17 mouse cellular contexts compared by ENCODE assay signal in genomic region chr1:163360796-163361195, GRCm38 (mm10). TPM values are rescaled to one million over a fixed set of nuclear protein-coding genes. Genes with fewer than 3 reads are reported as not detected.
DNase-seq lines count a peak whose midpoint lies in the region; ATAC-seq lines count a peak whose summit lies in the region.
"Had no signal": no experiment of that assay in that cellular context is flagged by ENCODE, and none has a peak within 500 bp of the region (broad histone marks: within the 10 kb centered on the region; RNA-seq: fewer than 3 reads in every experiment).

No protein-coding gene starts in this region.

- ATAC-seq in heart, embryonic 12.5 days (ENCODE audit: insufficient number of reproducible peaks, low FRiP score): no peak
- ATAC-seq in lung, embryonic 15.5 days (ENCODE audit: borderline replicate concordance, extremely low read depth, low FRiP score, low TSS enrichment): no peak

- no peak for DNase-seq in heart, adult 9 months (ENCODE audit: low spot score in 2 of 2)
- DNase-seq in lung, postnatal 36 days: no peak
- DNase-seq in limb, embryonic 10.5 days (ENCODE audit: low spot score): no peak
- no peak for DNase-seq in layer of hippocampus, adult 9-10 months (ENCODE audit: low spot score)
- DNase-seq in right cerebral cortex, postnatal 25 days: no peak
- DNase-seq: adrenal gland, postnatal 14 days; cerebellum, adult 2 months; gastrocnemius, postnatal 25 days; kidney, adult 8-10 months; kidney, postnatal 36 days; lung, postnatal 4 days; thymus, postnatal 36 days had no signal

- no peaks in the 10 kb centered on the region for H3K9me3 ChIP-seq in heart, embryonic 12.5 days (replicated peaks)
- H3K9me3 ChIP-seq in lung, embryonic 15.5 days: no peaks in the 10 kb centered on the region
- H3K9me3 ChIP-seq in limb, embryonic 10.5 days (replicated peaks): no peaks in the 10 kb centered on the region
- H3K9me3 ChIP-seq: hindbrain, embryonic 10.5 days; midbrain, embryonic 10.5 days; neural tube, embryonic 13.5 days had no signal

- peaks cover 21% of the 10 kb centered on the region for H3K4me1 ChIP-seq in heart, embryonic 12.5 days (replicated peaks)
- H3K4me1 ChIP-seq in lung, embryonic 15.5 days: peaks cover 22% of the 10 kb centered on the region; the same call in 1 of the 2 replicates
- H3K4me1 ChIP-seq in limb, embryonic 10.5 days: peaks cover 78% of the 10 kb centered on the region
- H3K4me1 ChIP-seq: hindbrain, embryonic 10.5 days; midbrain, embryonic 10.5 days; neural tube, embryonic 13.5 days had no signal

- no peak overlapping the region for H3K4me3 ChIP-seq in heart, embryonic 12.5 days
- no peak overlapping the region for H3K4me3 ChIP-seq in lung, embryonic 15.5 days
- H3K4me3 ChIP-seq in limb, embryonic 10.5 days: no peak overlapping the region
- H3K4me3 ChIP-seq: hindbrain, embryonic 10.5 days; midbrain, embryonic 10.5 days; neural tube, embryonic 13.5 days had no signal

- H3K36me3 ChIP-seq in heart, embryonic 12.5 days: no peaks in the 10 kb centered on the region
- no peaks in the 10 kb centered on the region for H3K36me3 ChIP-seq in lung, embryonic 15.5 days
- H3K36me3 ChIP-seq in limb, embryonic 10.5 days: no peaks in the 10 kb centered on the region
- H3K36me3 ChIP-seq: hindbrain, embryonic 10.5 days; midbrain, embryonic 10.5 days; neural tube, embryonic 13.5 days had no signal

- peak overlapping the region; percentile 36; the same call in 1 of the 2 replicates for H3K4me2 ChIP-seq in heart, embryonic 12.5 days
- peak overlapping the region; percentile 10; the same call in 1 of the 2 replicates for H3K4me2 ChIP-seq in lung, embryonic 15.5 days
- H3K4me2 ChIP-seq: neural tube, embryonic 13.5 days had no signal

- WGBS in heart, embryonic 12.5 days: 18% methylated on average over 6 of the region's 6 CpGs
- 32% methylated on average over 6 of the region's 6 CpGs for WGBS in lung, embryonic 15.5 days
- 27% methylated on average over 6 of the region's 6 CpGs for WGBS in limb, embryonic 10.5 days

- no peak overlapping the region for H3K9ac ChIP-seq in heart, embryonic 12.5 days
- no peak overlapping the region for H3K9ac ChIP-seq in lung, embryonic 15.5 days
- H3K9ac ChIP-seq: neural tube, embryonic 13.5 days had no signal

- no peaks in the 10 kb centered on the region for H3K27me3 ChIP-seq in heart, embryonic 12.5 days (replicated peaks)
- H3K27me3 ChIP-seq in lung, embryonic 15.5 days: no peaks in the 10 kb centered on the region
- H3K27me3 ChIP-seq in limb, embryonic 10.5 days (ENCODE audit: low read depth, poor library complexity, severe bottlenecking): no peaks in the 10 kb centered on the region
- H3K27me3 ChIP-seq: neural tube, embryonic 13.5 days had no signal

- H3K27ac ChIP-seq in heart, embryonic 12.5 days (ENCODE audit: poor library complexity, severe bottlenecking): peak overlapping the region; percentile 39; the same call in 1 of the 2 replicates
- peak overlapping the region; percentile 44; the same call in 1 of the 2 replicates for H3K27ac ChIP-seq in lung, embryonic 15.5 days
- H3K27ac ChIP-seq in limb, embryonic 10.5 days: peak overlapping the region; percentile 2; the same call in 1 of the 2 replicates
- H3K27ac ChIP-seq: hindbrain, embryonic 10.5 days; midbrain, embryonic 10.5 days; neural tube, embryonic 13.5 days had no signal

RNA-seq across cellular contexts. Expression of gene Gorab, which starts 42.7 kb away (rescaled TPM):
- polyA plus RNA-seq in heart, embryonic 12.5 days (2016; fragmentation: Nextera tagmentation; extraction: Ambion mirVana): 11.8 TPM in 2 replicates
- polyA plus RNA-seq in lung, embryonic 15.5 days (2015; fragmentation: Nextera tagmentation; extraction: Ambion mirVana): 21.6 and 22.7 TPM in 2 replicates
- polyA plus RNA-seq in limb, embryonic 10.5 days (2016; fragmentation: Nextera tagmentation; extraction: Ambion mirVana): 26.3 and 34.3 TPM in 2 replicates

RNA-seq across cellular contexts. Expression of gene Prrx1, which starts 47.3 kb away (rescaled TPM):
- polyA plus RNA-seq in heart, embryonic 12.5 days (2016; fragmentation: Nextera tagmentation; extraction: Ambion mirVana): 7.5 and 9.4 TPM in 2 replicates
- 10.6 and 11.5 TPM in 2 replicates for polyA plus RNA-seq in lung, embryonic 15.5 days (2015; fragmentation: Nextera tagmentation; extraction: Ambion mirVana)
- 169 and 219 TPM in 2 replicates for polyA plus RNA-seq in limb, embryonic 10.5 days (2016; fragmentation: Nextera tagmentation; extraction: Ambion mirVana)

Comparison
In these comparisons a context has a peak if more than half of its experiments do, and no peak if none do; other contexts are left out.
1. RNA of gene Prrx1, which starts 47.3 kb away (polyA plus RNA-seq): 169 to 219 TPM in limb, embryonic 10.5 days; 10.6 to 11.5 TPM in lung, embryonic 15.5 days and 7.5 to 9.4 TPM in heart, embryonic 12.5 days; every median in the first group is over 10 times any median in the second.
2. Peak in every context shown above with its lines, with median percentiles within 50 percentile points of each other: H3K27ac ChIP-seq.